Mouse (Mus musculus): ENCODE measurements around the gene Pmvk. TPM values are rescaled to one million over a fixed set of nuclear protein-coding genes. Genes with fewer than 3 reads are reported as not detected.

Gene Pmvk
- polyA plus RNA-seq, 1 experiment from 2014 or later, result 127 TPM

GRCm38 (mm10) chr3:89458372-89458964 lies 4.1 kb downstream of the Pmvk start:
- Histone ChIP-seq H3K4me1 (replicated peaks) (peaks cover 18% of the 10 kb centered on the region), H3K4me3 (peak overlapping the region; percentile 58), H3K27ac (replicated peaks) (peak overlapping the region; percentile 89), H3K9ac (no peak overlapping the region), H3K36me3 (peaks cover 6% of the 10 kb centered on the region; the same call in 1 of the 2 replicates), H3K4me2 (peak overlapping the region; percentile 54), H3K9me3 (no peaks in the 10 kb centered on the region), H3K27me3 (no peaks in the 10 kb centered on the region)
- 51% methylated on average over 13 of the region's 13 CpGs for WGBS
- peak; percentile 64 for ATAC-seq (ENCODE audit: low FRiP score, low read depth)

GRCm38 (mm10) chr3:89458965-89459807 lies 4.8 kb downstream of the Pmvk start:
- Histone ChIP-seq H3K4me1 (replicated peaks) (peaks cover 18% of the 10 kb centered on the region), H3K36me3 (peaks cover 6% of the 10 kb centered on the region; the same call in 1 of the 2 replicates), H3K27me3 (no peaks in the 10 kb centered on the region), H3K4me2 (peak overlapping the region; percentile 54), H3K9me3 (no peaks in the 10 kb centered on the region), H3K9ac (peak overlapping the region; percentile 60), H3K4me3 (peak overlapping the region; percentile 58), H3K27ac (replicated peaks) (peak overlapping the region; percentile 89)
- ATAC-seq (ENCODE audit: low FRiP score, low read depth), result peak; percentile 92
- 1% methylated on average over 36 of the region's 36 CpGs for WGBS

GRCm38 (mm10) chr3:89468268-89468667 lies 13.9 kb downstream of the Pmvk start:
- Histone ChIP-seq H3K36me3 (peaks cover 22% of the 10 kb centered on the region), H3K4me1 (replicated peaks) (no peaks in the 10 kb centered on the region), H3K27ac (replicated peaks) (no peak overlapping the region), H3K27me3 (no peaks in the 10 kb centered on the region), H3K4me2 (no peak overlapping the region), H3K9ac (no peak overlapping the region), H3K9me3 (no peaks in the 10 kb centered on the region), H3K4me3 (no peak overlapping the region)
- ATAC-seq (ENCODE audit: low FRiP score, low read depth), result no peak
- 51% methylated on average over 4 of the region's 4 CpGs for WGBS

- Histone ChIP-seq H3K9me3 (no peaks in the 10 kb centered on the region), H3K4me2 (no peak overlapping the region), H3K36me3 (peaks cover 22% of the 10 kb centered on the region), H3K4me3 (no peak overlapping the region), H3K4me1 (replicated peaks) (no peaks in the 10 kb centered on the region), H3K9ac (no peak overlapping the region), H3K27ac (replicated peaks) (no peak overlapping the region), H3K27me3 (no peaks in the 10 kb centered on the region)
- WGBS, result 81% methylated on average over 7 of the region's 7 CpGs
- ATAC-seq (ENCODE audit: low FRiP score, low read depth), result no peak
Measured at GRCm38 (mm10) chr3:89472280-89472679, 17.9 kb downstream of the Pmvk start.

GRCm38 (mm10) chr3:89473838-89474237 lies 19.5 kb downstream of the Pmvk start:
- ATAC-seq (ENCODE audit: low FRiP score, low read depth), result no peak
- no peak overlapping the region for H3K4me2 ChIP-seq
- no peak overlapping the region for H3K27ac ChIP-seq (replicated peaks)
- no peak overlapping the region for H3K9ac ChIP-seq
- no peaks in the 10 kb centered on the region for H3K4me1 ChIP-seq (replicated peaks)
- H3K36me3 ChIP-seq, result peaks cover 17% of the 10 kb centered on the region
- no peaks in the 10 kb centered on the region for H3K9me3 ChIP-seq
- no peaks in the 10 kb centered on the region for H3K27me3 ChIP-seq
- WGBS, result 82% methylated on average over 6 of the region's 6 CpGs
- no peak overlapping the region for H3K4me3 ChIP-seq

GRCm38 (mm10) chr3:89479055-89479454 lies 24.7 kb downstream of the Pmvk start:
- Histone ChIP-seq H3K4me2 (no peak overlapping the region), H3K36me3 (no peaks in the 10 kb centered on the region), H3K9me3 (no peaks in the 10 kb centered on the region), H3K4me3 (no peak overlapping the region), H3K9ac (no peak overlapping the region), H3K27me3 (no peaks in the 10 kb centered on the region), H3K27ac (replicated peaks) (no peak overlapping the region), H3K4me1 (replicated peaks) (no peaks in the 10 kb centered on the region)
- WGBS, result 75% methylated on average over 6 of the region's 6 CpGs
- no peak for ATAC-seq (ENCODE audit: low FRiP score, low read depth)

GRCm38 (mm10) chr3:89481488-89481887 lies 27.1 kb downstream of the Pmvk start:
- Histone ChIP-seq H3K4me1 (replicated peaks) (no peaks in the 10 kb centered on the region; the same call in 1 of the 2 replicates), H3K9ac (no peak overlapping the region), H3K9me3 (no peaks in the 10 kb centered on the region), H3K4me2 (no peak overlapping the region), H3K36me3 (no peaks in the 10 kb centered on the region), H3K27ac (replicated peaks) (no peak overlapping the region), H3K27me3 (no peaks in the 10 kb centered on the region), H3K4me3 (no peak overlapping the region)
- ATAC-seq (ENCODE audit: low FRiP score, low read depth), result no peak
- WGBS, result 47% methylated on average over 2 of the region's 2 CpGs

GRCm38 (mm10) chr3:89482249-89482648 lies 27.9 kb downstream of the Pmvk start:
- Histone ChIP-seq H3K27me3 (no peaks in the 10 kb centered on the region), H3K9ac (no peak overlapping the region), H3K4me1 (replicated peaks) (no peaks in the 10 kb centered on the region; the same call in 1 of the 2 replicates), H3K9me3 (no peaks in the 10 kb centered on the region), H3K4me2 (no peak overlapping the region), H3K27ac (replicated peaks) (no peak overlapping the region), H3K36me3 (no peaks in the 10 kb centered on the region), H3K4me3 (no peak overlapping the region)
- ATAC-seq (ENCODE audit: low FRiP score, low read depth), result no peak
- 93% methylated on average over 5 of the region's 5 CpGs for WGBS

- peak; percentile 48; the same call in 1 of the 2 replicates for ATAC-seq (ENCODE audit: low FRiP score, low read depth)
- WGBS, result 22% methylated on average over 24 of the region's 24 CpGs
- H3K36me3 ChIP-seq, result no peaks in the 10 kb centered on the region
- H3K9me3 ChIP-seq, result no peaks in the 10 kb centered on the region
- H3K4me3 ChIP-seq, result no peak overlapping the region
- no peak overlapping the region for H3K9ac ChIP-seq
- peak overlapping the region; percentile 32; the same call in 1 of the 2 replicates for H3K4me2 ChIP-seq
- no peaks in the 10 kb centered on the region; the same call in 1 of the 2 replicates for H3K4me1 ChIP-seq (replicated peaks)
- H3K27me3 ChIP-seq, result 0 out of 2 replicates have a peak, but pooled peaks cover 4% of the 10 kb centered on the region
- no peak overlapping the region for H3K27ac ChIP-seq (replicated peaks)
Measured at GRCm38 (mm10) chr3:89484766-89485524, 30.6 kb downstream of the Pmvk start.

GRCm38 (mm10) chr3:89486111-89486510 lies 31.8 kb downstream of the Pmvk start:
- 69% methylated on average over 8 of the region's 8 CpGs for WGBS
- H3K4me2 ChIP-seq, result no peak overlapping the region
- no peaks in the 10 kb centered on the region for H3K9me3 ChIP-seq
- H3K27me3 ChIP-seq, result 0 out of 2 replicates have a peak, but pooled peaks cover 4% of the 10 kb centered on the region
- no peaks in the 10 kb centered on the region; the same call in 1 of the 2 replicates for H3K4me1 ChIP-seq (replicated peaks)
- no peak overlapping the region for H3K4me3 ChIP-seq
- no peaks in the 10 kb centered on the region for H3K36me3 ChIP-seq
- no peak overlapping the region for H3K27ac ChIP-seq (replicated peaks)
- no peak for ATAC-seq (ENCODE audit: low FRiP score, low read depth)
- H3K9ac ChIP-seq, result no peak overlapping the region

GRCm38 (mm10) chr3:89486916-89487702 lies 32.8 kb downstream of the Pmvk start:
- no peak for ATAC-seq (ENCODE audit: low FRiP score, low read depth)
- Histone ChIP-seq H3K27ac (replicated peaks) (no peak overlapping the region), H3K9ac (no peak overlapping the region), H3K4me1 (replicated peaks) (no peaks in the 10 kb centered on the region; the same call in 1 of the 2 replicates), H3K4me3 (no peak overlapping the region), H3K9me3 (no peaks in the 10 kb centered on the region), H3K27me3 (0 out of 2 replicates have a peak, but pooled peaks cover 4% of the 10 kb centered on the region), H3K36me3 (no peaks in the 10 kb centered on the region), H3K4me2 (no peak overlapping the region)
- WGBS, result 64% methylated on average over 20 of the region's 20 CpGs
